Comparison of ENCODE assay signal across 26 mouse cellular contexts in genomic region chr6:66913355-66913754, GRCm38 (mm10). TPM values are rescaled to one million over a fixed set of nuclear protein-coding genes. Genes with fewer than 3 reads are reported as not detected.
DNase-seq lines count a peak whose midpoint lies in the region; ATAC-seq and TF ChIP-seq lines count a peak whose summit lies in the region.
"Had no signal": no experiment of that assay in that cellular context is flagged by ENCODE, and none has a peak within 500 bp of the region (broad histone marks: within the 10 kb centered on the region; RNA-seq: fewer than 3 reads in every experiment).

No protein-coding gene starts in this region.

- no peak for ATAC-seq in intestine, embryonic 14.5 days (replicated peaks; ENCODE audit: low FRiP score, low TSS enrichment, low read depth)
- ATAC-seq in intestine, embryonic 15.5 days: no peak
- ATAC-seq in kidney, postnatal 0 days (replicated peaks; ENCODE audit: low FRiP score, low read depth): no peak
- ATAC-seq: CD4-positive, CD25-positive, alpha-beta regulatory T cell, adult 4 months; forebrain, embryonic 14.5 days; forebrain, postnatal 0 days; intestine, embryonic 16.5 days; Patski had no signal

- no peaks in the 10 kb centered on the region for H3K9me3 ChIP-seq in intestine, embryonic 14.5 days (ENCODE audit: control insufficient read depth, low read length)
- no peaks in the 10 kb centered on the region for H3K9me3 ChIP-seq in intestine, embryonic 15.5 days
- H3K9me3 ChIP-seq in kidney, postnatal 0 days (replicated peaks; ENCODE audit: low read length): no peaks in the 10 kb centered on the region
- H3K9me3 ChIP-seq in limb, embryonic 10.5 days (replicated peaks): no peaks in the 10 kb centered on the region
- H3K9me3 ChIP-seq: embryonic facial prominence, embryonic 13.5 days; heart, embryonic 13.5 days; hindbrain, embryonic 12.5 days; hindbrain, embryonic 15.5 days had no signal

- H3K36me3 ChIP-seq in intestine, embryonic 14.5 days (ENCODE audit: control insufficient read depth, insufficient read depth, low read length): peaks cover 6% of the 10 kb centered on the region; the same call in 1 of the 2 replicates
- no peaks in the 10 kb centered on the region for H3K36me3 ChIP-seq in intestine, embryonic 15.5 days
- H3K36me3 ChIP-seq in kidney, postnatal 0 days (ENCODE audit: insufficient read depth, low read length): 0 out of 2 replicates have a peak, but pooled peaks cover 3% of the 10 kb centered on the region
- 0 out of 2 replicates have a peak, but pooled peaks cover 3% of the 10 kb centered on the region for H3K36me3 ChIP-seq in limb, embryonic 10.5 days
- H3K36me3 ChIP-seq: hindbrain, embryonic 12.5 days; hindbrain, embryonic 15.5 days had no signal

- no peak overlapping the region for H3K4me2 ChIP-seq in intestine, embryonic 14.5 days (ENCODE audit: low read length)
- H3K4me2 ChIP-seq in intestine, embryonic 15.5 days (replicated peaks): no peak overlapping the region
- H3K4me2 ChIP-seq in kidney, postnatal 0 days (ENCODE audit: low read length): no peak overlapping the region
- H3K4me2 ChIP-seq: embryonic facial prominence, embryonic 13.5 days; heart, embryonic 13.5 days; hindbrain, embryonic 12.5 days; hindbrain, embryonic 15.5 days had no signal

- H3K4me3 ChIP-seq in intestine, embryonic 14.5 days (ENCODE audit: low read depth, low read length): no peak overlapping the region
- no peak overlapping the region for H3K4me3 ChIP-seq in intestine, embryonic 15.5 days (replicated peaks)
- no peak overlapping the region for H3K4me3 ChIP-seq in kidney, postnatal 0 days (replicated peaks; ENCODE audit: low read depth, low read length)
- no peak overlapping the region for H3K4me3 ChIP-seq in limb, embryonic 10.5 days
- H3K4me3 ChIP-seq: embryonic facial prominence, embryonic 13.5 days; gastrocnemius, adult 2 months; heart, embryonic 13.5 days; hindbrain, embryonic 12.5 days; hindbrain, embryonic 15.5 days had no signal

- peaks cover 8% of the 10 kb centered on the region for H3K4me1 ChIP-seq in intestine, embryonic 14.5 days (replicated peaks; ENCODE audit: control insufficient read depth, insufficient read depth, low read length)
- peaks cover 7% of the 10 kb centered on the region; the same call in 1 of the 2 replicates for H3K4me1 ChIP-seq in intestine, embryonic 15.5 days (replicated peaks)
- peaks cover 24% of the 10 kb centered on the region for H3K4me1 ChIP-seq in kidney, postnatal 0 days (replicated peaks; ENCODE audit: insufficient read depth, low read length)
- H3K4me1 ChIP-seq in limb, embryonic 10.5 days: peaks cover 14% of the 10 kb centered on the region
- H3K4me1 ChIP-seq: hindbrain, embryonic 12.5 days; hindbrain, embryonic 15.5 days had no signal

- H3K27me3 ChIP-seq in intestine, embryonic 14.5 days (replicated peaks; ENCODE audit: control insufficient read depth, insufficient read depth, low read length): no peaks in the 10 kb centered on the region
- no peaks in the 10 kb centered on the region for H3K27me3 ChIP-seq in intestine, embryonic 15.5 days (replicated peaks)
- no peaks in the 10 kb centered on the region for H3K27me3 ChIP-seq in kidney, postnatal 0 days (ENCODE audit: insufficient read depth, low read length)
- H3K27me3 ChIP-seq in limb, embryonic 10.5 days (ENCODE audit: low read depth, poor library complexity, severe bottlenecking): no peaks in the 10 kb centered on the region
- H3K27me3 ChIP-seq: embryonic facial prominence, embryonic 13.5 days; heart, embryonic 13.5 days; hindbrain, embryonic 12.5 days; hindbrain, embryonic 15.5 days; Patski had no signal

- TF ChIP-seq CTCF in kidney, postnatal 0 days (IDR thresholded peaks at IDR 0.05; ENCODE audit: low read depth): no peak

- no peak overlapping the region for H3K9ac ChIP-seq in intestine, embryonic 14.5 days (ENCODE audit: low read length)
- no peak overlapping the region for H3K9ac ChIP-seq in intestine, embryonic 15.5 days
- no peak overlapping the region for H3K9ac ChIP-seq in kidney, postnatal 0 days (ENCODE audit: low read depth, low read length)
- H3K9ac ChIP-seq: embryonic facial prominence, embryonic 13.5 days; forebrain, postnatal 0 days; heart, embryonic 13.5 days; hindbrain, embryonic 12.5 days; hindbrain, embryonic 15.5 days had no signal

- DNase-seq in intestine, embryonic 14.5 days (ENCODE audit: low spot score): peak; percentile 18
- no peak for DNase-seq in kidney, postnatal 0 days (ENCODE audit: low spot score)
- DNase-seq in kidney, postnatal 14 days: no peak
- peak; percentile 44 for DNase-seq in NIH3T3 (ENCODE audit: low read depth)
- peak; percentile 1 for DNase-seq in limb, embryonic 10.5 days (ENCODE audit: low spot score)
- DNase-seq in spleen, postnatal 4 days (ENCODE audit: low spot score in 2 of 2): no peak
- no peak for DNase-seq in left cerebral cortex, adult 9 months (ENCODE audit: low spot score in 2 of 2)
- DNase-seq: adrenal gland, postnatal 10 days; adrenal gland, postnatal 36 days; cerebellum, adult 11 months; cerebellum, adult 2 months; cerebellum, adult 9-11 months; cerebellum, postnatal 25 days; forebrain, postnatal 0 days; gastrocnemius, adult 2 months; gastrocnemius, postnatal 14 days; heart, adult 18-20 months had no signal

- no peak overlapping the region for H3K27ac ChIP-seq in intestine, embryonic 14.5 days (ENCODE audit: low read depth)
- H3K27ac ChIP-seq in intestine, embryonic 15.5 days: no peak overlapping the region
- peak overlapping the region; percentile 31; the same call in 1 of the 2 replicates for H3K27ac ChIP-seq in kidney, postnatal 0 days
- no peak overlapping the region for H3K27ac ChIP-seq in limb, embryonic 10.5 days
- H3K27ac ChIP-seq: embryonic facial prominence, embryonic 13.5 days; gastrocnemius, adult 2 months; heart, embryonic 13.5 days; hindbrain, embryonic 12.5 days; hindbrain, embryonic 15.5 days had no signal

- 83% methylated on average over 1 of the region's 1 CpGs for WGBS in intestine, embryonic 14.5 days
- WGBS in intestine, embryonic 15.5 days: 94% methylated on average over 1 of the region's 1 CpGs
- WGBS in kidney, postnatal 0 days: 79% methylated on average over 1 of the region's 1 CpGs
- 95% methylated on average over 1 of the region's 1 CpGs for WGBS in limb, embryonic 10.5 days

RNA-seq across cellular contexts. Expression of gene Gng12, which starts 17.2 kb away (rescaled TPM):
- polyA plus RNA-seq in intestine, embryonic 14.5 days (2014; fragmentation: Nextera tagmentation; extraction: Ambion mirVana): 140 and 144 TPM in 2 replicates
- 144 and 147 TPM in 2 replicates for polyA plus RNA-seq in intestine, embryonic 15.5 days (2015; fragmentation: Nextera tagmentation; extraction: Ambion mirVana)
- polyA plus RNA-seq in kidney, postnatal 0 days (2015; fragmentation: Nextera tagmentation; extraction: Ambion mirVana): 144 and 152 TPM in 2 replicates
- polyA plus RNA-seq in limb, embryonic 10.5 days (2016; fragmentation: Nextera tagmentation; extraction: Ambion mirVana): 61.2 and 73.9 TPM in 2 replicates

Comparison
In these comparisons a context has a peak if more than half of its experiments do, and no peak if none do; other contexts are left out.
1. DNase-seq: peak in intestine, embryonic 14.5 days (single experiment), NIH3T3 (single experiment) and limb, embryonic 10.5 days (single experiment); none in kidney, postnatal 0 days (single experiment), kidney, postnatal 14 days (single experiment), spleen, postnatal 4 days (0 of 2) and left cerebral cortex, adult 9 months (0 of 2).